Mouse (Mus musculus) ovary, postnatal 14 days (tissue): ENCODE measurements around the gene Gng2.
A peak's percentile ranks its signal among the peaks of the same experiment; 100 is the strongest.

Experiments used
- DNase-seq: peaks from one replicate; pipeline ENCODE4 v3.0.0; 2022; ENCODE audit warnings: low spot score

Gng2 gene

GRCm38 (mm10) chr14:19858808-19859776 is 118.3 kb downstream of the Gng2 start:
- no peak for DNase-seq

DNA sequence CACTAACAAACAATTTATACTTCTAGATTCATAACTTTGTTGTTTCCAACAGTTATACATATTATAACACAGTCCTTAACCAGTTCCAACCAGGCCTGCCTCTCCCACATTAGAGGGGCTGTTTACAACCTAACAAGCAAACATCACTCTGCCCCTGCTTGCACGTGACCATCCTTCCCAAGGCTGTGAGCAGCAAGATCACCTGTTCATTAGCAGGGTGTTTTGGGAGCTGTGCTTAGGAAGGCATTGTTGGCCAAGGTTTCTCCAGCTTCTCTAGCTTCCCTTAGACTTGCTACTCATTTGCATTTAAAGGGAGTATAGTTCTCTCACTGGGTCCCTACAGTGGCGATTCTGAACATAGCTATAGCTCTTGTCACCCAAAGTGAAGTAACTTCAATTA is 119.1 kb downstream of the Gng2 start:
- DNase-seq: no peak

DNA sequence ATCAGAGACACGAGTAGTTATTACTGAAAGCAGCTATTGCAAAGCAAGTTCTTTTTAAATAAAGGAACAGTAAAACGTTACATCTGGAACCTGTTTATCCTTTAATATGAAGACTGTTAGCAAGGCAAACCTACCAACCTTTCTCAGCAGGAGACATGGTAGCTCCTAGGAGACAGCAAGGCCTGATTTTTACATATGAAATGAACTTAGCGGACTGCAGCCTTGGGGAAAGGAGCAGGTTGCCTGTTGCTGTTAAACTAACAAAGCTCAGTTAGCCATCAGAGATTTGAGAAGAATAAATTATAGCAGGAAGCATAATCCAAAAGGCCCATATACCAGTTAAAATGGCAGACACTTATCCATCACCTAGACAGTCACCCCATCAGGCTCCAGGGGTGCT is 124.0 kb downstream of the Gng2 start:
- no peak for DNase-seq

- peak; percentile 51 for DNase-seq
Measured at GRCm38 (mm10) chr14:19839600-19840332, 137.7 kb downstream of the Gng2 start.

- DNase-seq: no peak
Measured at GRCm38 (mm10) chr14:19836289-19836688, 141.1 kb downstream of the Gng2 start.

- no peak for DNase-seq
Measured at GRCm38 (mm10) chr14:19825481-19825880, 151.9 kb downstream of the Gng2 start.

DNA sequence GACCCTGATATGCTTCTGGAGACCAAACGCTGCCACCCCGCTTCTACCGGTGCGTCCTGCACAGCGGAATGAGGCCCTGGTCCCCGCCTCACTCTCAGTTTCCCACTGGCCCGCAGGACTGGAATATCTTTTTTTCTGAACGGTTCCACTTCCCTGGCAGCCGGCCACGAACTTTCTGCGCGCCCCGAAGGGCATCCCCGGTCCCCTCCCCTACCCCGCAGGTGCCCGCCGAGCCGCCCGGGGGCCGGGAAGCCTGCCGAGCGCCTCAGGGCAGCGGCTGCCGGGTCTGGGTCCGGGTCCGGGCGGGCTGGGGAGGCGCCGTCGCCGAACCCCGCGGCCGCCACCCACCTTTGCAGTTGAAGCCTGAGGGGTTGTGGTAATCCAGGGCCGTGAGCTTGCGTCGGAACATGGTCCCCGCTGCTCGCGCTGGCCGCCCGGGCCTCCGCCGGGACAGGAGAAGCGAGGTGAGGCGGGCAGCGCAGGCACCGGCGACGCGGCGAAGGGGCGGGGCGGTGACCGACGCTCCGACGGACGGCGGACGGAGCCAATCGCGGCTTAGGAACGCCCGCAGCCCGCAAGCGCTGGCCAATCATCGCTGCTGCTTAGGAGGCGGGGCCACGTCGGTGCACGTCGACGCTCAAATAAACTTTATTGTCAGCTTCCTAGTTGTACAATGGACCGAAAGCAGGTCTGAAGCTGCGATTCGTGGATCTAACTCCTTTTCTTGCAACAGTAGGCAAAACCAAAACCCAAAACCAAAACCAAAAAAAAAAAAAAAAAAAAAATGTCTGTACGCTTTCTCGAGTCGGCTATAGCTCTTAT is 153.9 kb downstream of the Gng2 start, which contains the start of gene Rtraf:
Rtraf (minus strand) TSS at position 504 of the 822 bp plus-strand sequence.
- peak; percentile 87 for DNase-seq
